Mouse (Mus musculus) NIH3T3 (cell line): ENCODE measurements at regions not wholly inside any gene's neighbourhood (a gene's known extent, or its start where the extent isn't known, plus 50 kb on each side); places are given as distances from the start of the nearest gene placed in this dataset.

Source experiments
- DNase-seq: peaks from one replicate; pipeline ENCODE4 v3.0.0-alpha.2; 2012; ENCODE audit warnings: low read depth

DNA sequence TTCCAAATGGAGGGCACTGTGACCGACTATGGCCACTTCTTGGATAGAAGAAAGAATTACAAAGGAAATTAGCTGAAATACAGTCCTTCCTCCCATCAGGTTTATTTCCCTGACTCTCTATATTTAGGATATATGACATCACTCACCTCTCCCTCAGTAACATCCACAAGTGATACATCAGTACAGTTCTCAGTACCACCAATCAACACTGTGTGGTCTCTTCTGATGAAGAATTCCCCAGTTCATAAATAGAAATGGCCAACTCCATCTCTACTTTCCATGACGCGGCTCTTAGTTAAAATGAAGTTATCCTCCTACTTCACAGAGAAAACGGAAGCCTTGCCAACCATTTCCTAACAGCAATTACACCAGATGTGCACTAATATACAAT, 208.3 kb upstream of the Dio2 start:
- DNase-seq = no peak

DNA sequence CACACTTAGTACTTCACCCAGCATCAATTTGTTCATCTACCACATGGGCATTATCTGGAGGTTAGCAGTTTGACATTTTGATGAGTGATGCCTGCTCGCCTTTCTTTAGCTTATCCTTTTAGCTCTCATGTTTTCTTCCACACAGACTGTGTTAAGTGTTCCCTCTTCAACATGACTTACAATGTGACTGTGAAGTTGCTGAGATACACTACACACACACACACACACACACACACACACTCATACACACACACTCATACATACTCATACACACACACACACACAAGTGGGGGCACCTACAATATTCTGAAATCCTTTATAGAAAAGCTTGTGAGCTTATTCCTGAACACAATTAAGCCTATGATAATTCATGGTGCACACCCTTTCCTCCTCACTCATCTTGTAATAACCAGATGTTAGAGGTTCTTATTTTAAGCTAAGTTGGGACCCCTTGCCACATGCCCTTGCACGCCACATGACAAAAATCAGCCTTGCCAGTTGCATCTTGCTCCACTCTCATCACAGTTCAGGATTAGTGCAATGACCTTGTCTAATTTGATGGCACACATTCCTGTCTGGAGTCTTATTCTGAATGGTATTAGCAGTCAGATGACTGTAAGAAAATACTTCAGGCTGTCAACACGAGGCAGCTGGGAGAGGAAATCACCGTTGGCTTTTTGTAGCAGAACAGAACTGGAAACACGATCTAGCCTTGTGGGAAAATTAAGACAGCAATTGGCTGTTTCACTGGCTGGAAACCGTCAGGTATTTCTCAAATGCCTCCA, 207.7 kb upstream of the Dio2 start:
- no peak for DNase-seq

DNA sequence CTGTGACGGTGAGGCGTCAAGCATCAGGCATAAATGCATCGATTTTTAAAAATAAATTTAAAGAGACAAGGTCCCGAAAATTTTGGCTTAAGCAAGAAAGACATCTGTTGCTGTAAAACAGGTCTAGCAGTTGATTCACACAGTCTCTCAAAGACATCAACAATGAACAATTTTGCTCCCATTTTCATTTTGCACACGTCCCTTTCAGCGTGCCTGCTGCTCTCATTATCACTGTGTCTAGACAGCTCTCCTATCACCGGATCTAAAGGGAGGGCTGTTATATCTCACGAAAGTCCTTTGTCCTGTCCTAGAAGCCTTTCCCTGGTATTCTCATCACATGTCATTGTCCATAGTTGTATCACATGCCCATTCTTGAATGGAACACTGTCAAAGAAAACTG, 194.4 kb upstream of the Dio2 start:
- no peak for DNase-seq

DNA sequence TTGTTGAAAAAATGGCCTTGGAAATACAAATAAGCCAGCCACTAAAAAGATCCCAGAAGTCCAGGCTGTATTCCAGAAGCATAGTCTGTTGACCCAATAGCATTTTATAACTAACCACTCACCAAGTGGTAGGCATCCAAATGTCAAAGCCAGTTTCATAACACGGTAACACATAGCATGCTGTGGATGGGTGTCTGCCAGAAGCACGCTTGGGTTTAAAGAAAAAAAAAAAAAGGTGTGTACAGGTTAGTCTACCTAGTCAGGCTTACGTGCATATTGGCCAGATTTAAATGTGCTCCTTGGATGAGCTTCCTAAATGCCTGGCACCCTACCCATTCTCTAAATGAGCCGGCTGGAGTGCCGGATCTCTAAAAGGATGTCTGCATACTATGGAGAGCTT, 194.0 kb upstream of the Dio2 start:
- DNase-seq = no peak

DNA sequence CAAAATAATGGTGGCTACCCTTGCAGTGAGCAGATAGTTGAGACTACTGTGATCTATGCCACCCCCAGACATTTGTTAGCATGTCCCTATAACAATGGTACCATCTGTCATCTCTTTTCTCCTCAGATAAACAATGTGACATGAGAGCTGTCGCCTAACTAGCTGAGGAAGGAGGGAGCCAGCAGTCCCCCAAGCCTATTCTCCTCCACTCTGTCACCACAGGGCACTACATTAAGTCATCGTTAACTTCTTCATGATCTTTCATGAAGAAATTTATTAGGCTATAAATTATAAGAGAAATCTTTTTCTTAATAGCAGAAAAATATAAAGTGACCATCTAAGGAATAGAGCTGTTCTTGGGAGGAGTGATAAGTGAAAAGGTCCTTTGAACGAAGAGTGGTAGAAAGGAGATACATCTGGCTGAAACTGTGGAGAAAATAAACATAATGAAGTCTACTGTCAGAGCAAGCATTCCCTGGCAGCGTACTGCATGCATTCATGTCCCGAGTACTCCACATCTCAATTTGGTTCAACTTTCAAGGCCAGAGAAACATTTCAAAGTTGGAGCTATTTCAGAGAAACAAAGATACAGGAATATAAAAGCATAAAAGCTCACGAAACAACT, 192.0 kb upstream of the Dio2 start:
- DNase-seq = no peak

DNA sequence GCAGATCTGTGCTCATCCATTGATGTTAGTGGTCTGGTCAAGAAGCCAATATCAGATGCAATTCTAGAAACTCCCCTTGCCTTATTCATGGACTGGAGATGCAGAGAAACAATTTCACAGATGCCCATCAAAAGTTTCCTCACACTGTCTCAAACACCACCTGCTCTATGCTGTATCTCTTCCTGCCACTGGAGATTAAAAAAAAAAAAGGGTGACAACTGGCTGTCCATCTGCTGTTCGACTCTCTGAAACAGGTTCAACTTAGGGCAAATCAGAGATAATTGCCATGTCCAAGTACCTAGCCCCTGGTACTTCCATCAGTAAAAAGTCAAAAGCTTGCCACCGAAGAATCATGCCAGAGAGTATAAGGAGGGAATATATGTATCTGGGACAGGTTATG, 185.4 kb upstream of the Dio2 start:
- no peak for DNase-seq

DNA sequence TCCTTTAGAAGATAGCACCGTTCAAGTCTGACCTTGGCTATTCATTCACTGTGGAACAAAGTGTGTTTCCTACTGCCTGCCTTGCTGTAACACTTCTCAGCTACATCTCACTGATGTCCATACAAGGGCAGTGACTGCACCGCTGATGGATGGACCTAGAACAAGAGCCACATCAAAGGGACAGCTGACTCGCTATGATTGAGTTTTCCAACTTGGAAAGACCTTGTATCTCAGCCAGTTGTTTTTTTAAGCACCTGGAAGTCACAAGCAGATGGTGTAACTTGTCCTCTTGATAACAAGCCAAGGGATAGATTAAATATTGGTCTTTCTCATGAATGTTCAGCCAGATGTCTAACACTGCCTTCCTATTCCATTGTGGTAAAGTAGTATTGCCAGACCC, 184.9 kb upstream of the Dio2 start:
- no peak for DNase-seq

DNA sequence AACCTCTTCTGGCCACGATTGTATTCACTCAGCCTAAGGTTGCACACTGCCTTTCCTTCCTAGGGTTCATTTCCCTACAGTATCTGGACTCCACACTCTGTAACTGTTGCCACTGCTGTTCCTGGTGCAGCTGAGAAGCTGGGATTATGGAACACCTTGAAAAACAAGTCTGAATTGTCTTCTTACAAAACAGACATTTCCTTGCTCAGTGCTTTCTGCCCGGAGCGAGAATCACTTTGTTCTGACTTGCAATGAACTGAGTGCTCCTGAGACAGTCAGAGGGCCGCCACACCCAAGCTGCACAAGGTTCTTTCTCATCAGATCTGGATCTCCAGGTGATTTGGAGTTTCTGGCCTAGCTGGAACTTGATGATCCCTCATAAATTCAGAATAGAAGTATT, 183.0 kb upstream of the Dio2 start:
- DNase-seq = no peak

DNA sequence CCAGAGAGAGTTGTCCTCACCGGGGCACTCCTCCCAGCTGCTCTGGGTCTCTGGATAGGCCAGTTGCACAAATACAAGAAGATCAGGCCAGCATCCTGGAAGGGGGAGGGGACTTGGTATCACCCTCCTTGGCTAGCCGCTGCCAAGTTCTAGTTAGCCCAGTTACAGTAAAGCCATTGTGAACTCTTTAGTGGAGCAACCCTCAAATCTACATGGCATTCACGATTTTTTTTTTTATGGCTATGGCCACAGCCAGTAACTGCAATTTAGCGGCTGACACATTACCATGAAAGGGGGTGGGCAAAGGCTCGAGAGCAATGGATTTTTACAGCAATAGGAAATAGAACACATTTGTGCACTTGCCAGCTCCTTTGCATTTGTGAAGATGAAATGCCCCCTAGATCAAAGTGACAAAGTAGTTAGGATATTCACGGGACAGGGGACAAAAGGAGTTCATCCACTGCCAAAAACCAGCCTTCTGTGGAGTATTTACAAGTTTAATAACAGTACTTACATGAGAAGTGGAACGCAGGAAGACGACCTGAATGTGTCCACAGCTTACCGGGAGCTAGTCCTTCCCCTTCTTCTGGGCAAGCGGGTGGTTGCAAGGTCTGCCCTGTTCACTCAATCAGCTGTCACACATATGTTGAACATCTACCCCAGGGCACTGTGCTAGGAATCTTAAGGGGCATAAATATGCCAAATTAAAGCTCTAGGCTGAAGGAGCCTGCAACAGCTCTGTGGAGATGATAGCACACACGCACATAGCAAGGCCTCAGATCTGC, 177.9 kb upstream of the Dio2 start:
- DNase-seq = no peak

DNA sequence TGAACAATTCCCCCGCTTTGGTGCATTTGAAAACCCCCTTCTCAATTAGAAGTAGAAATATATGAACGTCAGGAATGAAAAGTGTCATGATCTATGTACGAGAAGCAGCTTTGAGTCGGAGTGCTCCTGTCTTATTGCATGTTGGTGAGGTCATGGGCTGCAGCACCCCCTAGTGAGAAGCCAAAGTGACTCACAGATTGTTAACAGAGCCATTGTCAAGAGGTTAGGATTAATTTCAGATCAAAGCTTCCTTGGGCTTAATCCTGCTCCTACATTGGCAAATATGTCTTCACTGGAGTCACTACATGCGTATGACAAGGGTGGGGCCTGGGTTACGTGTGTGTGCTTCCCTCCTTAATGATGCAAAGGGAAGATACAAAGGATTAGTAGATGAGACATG, 165.8 kb upstream of the Dio2 start:
- peak; percentile 31 for DNase-seq

DNA sequence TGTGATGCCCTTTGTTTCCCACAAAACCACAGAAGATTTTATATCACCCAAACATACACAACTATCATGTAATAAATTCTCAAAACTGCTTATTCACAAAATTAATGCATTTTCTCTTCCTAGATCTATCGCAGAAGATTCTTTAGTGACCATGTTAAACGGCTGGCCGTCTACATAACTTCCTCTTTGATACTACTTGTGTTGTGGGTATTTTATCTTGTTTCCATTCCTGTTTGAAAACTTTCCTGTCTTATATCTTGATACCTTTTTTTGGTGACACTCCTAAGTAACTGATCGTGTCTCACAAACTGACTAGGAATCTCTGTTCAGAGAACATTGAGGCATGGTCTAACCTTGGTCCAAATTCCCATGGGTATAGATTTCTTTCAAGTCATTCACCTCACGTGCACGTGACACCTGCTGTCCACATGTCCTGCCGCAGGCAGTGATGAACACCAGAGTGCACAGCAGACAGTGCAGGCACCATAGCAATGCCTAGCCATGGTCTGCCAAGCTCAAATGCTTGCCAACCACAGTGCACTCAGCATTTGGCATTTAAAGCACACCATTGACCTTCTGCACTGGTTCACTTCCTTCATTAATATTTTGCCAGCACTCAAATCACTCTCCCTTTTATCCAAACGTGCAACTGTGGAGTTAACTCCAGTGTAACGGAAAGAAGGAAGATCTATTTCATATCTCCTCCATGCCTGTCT, 155.6 kb upstream of the Dio2 start:
- no peak for DNase-seq

DNA sequence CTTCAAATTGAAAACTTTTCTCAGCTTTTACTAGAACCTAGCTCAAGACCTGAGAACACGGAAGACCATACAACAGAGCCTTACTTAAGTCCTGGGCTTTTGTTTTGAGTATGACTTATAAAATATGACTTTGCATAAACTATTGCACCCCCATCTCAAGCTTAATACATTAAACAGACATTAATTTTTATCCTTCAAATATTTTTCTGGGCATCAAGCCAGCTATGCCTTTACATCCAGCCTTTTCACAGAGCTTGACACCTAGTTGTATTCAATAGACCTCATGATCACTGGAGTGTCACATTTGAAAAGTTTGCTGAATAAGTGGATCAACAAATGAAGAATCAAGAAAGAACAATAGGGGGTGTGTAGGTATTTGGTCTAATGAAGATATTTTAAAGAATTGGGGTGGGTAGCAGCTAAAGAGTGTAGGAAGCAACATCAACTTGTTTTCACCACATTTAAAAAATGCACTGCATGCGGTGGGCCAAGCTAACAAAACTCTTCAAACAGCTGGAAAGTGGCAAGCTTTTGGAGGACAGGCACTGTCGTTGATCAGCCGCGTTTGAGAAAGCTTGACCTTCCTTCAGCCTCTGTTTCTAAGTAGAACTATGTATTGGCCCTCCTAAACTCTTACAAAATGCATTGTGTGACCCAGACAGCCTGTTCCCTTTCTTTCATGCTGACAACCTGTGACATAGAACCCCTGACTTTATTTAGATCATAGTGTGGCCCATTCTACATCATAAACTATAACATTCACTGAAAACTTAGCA, 138.2 kb upstream of the Dio2 start:
- no peak for DNase-seq

DNA sequence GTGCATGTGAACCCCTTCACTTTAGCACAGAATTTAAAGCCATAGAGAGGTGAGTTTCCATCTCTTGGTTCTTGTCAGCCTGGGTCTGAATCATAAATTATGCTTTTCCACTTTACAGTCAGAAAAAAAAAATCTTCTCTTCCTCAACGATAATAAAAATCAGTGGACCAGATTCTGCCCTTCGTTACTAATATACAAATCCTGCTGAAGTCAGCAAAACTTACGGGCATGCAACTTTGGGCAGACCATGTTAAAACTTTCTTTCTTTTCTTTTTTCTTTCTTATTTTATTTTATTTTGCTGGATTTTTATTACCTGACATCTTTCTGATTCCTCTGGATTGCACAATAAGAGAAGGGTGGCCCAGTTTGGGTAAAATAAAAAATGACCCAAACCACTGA, 136.6 kb upstream of the Dio2 start:
- no peak for DNase-seq

DNA sequence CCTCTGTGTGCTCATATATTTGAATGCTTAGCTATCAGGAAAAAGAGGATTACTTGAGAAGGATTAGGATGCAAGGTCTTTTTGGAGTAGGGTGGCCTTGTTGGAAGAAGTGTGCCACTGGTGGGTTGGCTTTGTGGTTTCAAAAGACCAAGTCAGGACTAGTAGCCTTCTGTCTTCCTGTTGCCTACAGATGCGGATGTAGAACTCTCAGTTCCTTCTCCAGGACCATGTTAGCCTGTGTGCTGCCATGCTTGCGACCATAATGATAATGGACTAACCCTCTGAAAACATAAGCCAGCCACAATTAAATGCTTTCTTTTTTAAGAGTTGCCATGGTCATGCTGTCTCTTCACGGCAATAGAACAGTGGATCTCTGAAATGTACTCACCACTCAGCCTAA, 135.7 kb upstream of the Dio2 start:
- no peak for DNase-seq

DNA sequence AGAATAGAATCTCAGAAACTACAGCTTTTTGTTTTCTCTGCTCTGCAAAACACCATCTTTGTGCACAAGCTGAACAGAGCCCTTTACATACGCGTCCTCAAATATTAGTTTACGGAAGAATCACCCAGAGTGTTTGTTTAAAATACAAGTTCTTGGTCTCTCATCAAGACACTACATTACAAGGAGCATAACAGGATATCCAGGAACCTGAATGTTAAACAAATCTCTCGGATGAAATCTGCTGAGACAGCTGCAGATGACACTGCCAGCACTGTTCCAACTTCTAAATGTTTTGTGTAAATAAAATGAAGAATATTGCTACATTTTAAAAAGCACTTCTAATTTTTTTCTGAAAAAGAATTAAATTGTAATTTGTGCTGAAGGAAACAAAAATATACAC, 128.4 kb upstream of the Dio2 start:
- DNase-seq = no peak

DNA sequence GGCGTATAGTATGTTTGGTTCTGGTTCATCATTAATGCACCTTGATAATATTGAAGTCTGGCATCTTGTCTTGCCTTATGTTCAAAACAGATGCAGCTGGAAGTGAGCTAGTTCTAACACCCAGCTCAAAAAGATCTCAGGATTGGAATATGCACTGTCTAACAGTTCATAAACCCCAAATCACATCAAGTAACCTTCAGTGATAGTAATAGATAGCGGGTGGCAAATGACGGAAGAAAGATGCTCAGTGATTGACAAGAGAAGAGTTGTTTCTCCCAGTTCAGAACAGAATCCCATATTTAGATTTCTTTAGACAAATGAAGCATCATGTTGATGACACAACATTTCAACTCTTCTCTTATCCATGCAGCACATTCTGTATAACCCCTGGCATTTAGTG, 124.4 kb upstream of the Dio2 start:
- DNase-seq = no peak

DNA sequence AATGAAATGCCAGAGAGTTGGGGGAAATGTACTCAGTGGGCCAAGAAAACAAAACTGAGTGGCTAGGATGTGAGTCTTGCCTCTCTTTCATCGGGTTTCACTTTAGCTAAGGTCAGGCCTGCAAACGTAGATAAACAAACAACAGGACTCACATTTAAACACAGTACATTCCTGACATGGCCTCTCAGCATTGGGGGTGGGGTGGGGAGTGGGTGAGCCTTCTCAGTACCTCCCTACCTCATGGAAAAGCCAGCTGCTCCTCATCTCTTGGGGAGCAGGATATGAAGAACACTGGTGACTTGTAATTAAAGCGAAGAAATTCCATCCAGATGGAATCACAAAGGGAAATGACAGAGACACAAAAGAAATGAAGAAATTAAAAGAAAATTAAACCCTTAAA, 119.5 kb upstream of the Dio2 start:
- peak; percentile 14 for DNase-seq

DNA sequence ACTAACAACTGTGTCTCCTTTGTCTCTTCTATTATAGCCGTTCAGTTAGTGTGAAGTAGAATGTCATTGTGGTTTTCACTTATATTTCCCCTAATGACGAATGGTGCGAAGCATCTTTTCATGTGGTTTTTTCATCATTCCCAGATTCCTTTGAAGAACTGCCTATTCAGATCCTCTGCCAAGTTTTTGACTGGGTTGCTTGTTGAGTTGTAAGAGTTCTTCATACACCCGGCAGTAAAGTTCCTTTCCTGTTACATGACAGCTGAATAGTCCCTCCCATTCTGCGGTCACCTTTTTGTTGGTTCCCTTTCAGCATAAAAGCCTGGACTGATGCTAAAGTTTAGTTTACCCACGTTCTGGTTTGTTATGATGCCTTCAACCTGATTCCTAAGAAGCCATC, 72.4 kb upstream of the Dio2 start:
- DNase-seq = no peak

DNA sequence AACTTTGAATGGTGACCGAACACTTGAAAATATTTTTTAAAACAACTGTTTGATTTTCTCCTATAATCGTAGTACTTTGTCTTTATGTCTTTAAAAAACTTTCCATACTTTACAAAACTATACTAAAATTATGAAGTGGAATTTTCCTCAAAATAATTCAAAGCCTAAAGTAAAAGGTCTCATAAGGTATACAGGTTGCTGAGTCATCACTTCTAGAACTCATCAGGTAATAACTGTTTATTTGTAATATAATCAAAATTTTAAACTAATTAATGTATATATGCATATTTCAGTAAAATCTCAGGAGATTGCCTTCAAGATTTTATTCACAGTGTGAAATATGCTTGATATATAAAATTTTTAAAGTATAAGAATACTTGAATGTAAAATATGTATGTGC, 52.3 kb upstream of the Dio2 start:
- DNase-seq = no peak
